Mouse (Mus musculus) olfactory bulb, adult 2 months (tissue): Measurements from ENCODE around the gene S100a14.

Experiments
- CTCF ChIP-seq: fragments of 200-500 bp; IDR thresholded peaks from 2 replicates; pipeline ENCODE4 v1.5.1; 2012; ENCODE audit warnings: low read depth, mild to moderate bottlenecking, low read length, moderate library complexity; ENCODE audit not compliant: insufficient read depth
- POLR2A ChIP-seq: fragments of 200-500 bp; IDR thresholded peaks from 2 replicates; pipeline ENCODE4 v1.6.1; 2012; ENCODE audit warnings: mild to moderate bottlenecking, low read depth, low read length, moderate library complexity; ENCODE audit not compliant: insufficient read depth

DNA sequence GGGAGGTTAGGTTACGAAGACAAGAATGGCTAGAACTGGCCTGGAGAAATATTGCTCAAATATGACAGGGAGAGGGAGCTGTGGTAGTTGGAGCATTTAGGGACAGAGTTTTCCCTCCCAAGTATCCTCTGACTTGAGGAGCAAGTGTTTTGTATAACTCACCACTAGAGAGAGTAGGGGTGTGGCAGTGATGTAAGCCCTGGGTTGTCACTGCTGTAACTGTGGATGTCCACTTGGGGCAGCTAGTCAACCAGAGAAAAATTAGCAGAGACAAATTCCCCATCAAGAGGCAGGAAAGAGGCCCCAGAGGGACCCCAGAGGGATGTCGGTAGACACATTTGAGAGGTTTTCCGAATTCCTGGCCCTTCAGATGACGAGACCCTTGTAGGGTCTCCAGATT, 1.2 kb upstream of the S100a14 start:
- TF ChIP-seq CTCF (no peak), POLR2A (no peak)
